Mouse (Mus musculus): ENCODE results near the gene Myo18b. TPM values are rescaled to one million over a fixed set of nuclear protein-coding genes. Genes with fewer than 3 reads are reported as not detected.

The Myo18b gene
- polyA plus RNA-seq, 1 experiment from 2014 or later = 0.69 TPM

DNA sequence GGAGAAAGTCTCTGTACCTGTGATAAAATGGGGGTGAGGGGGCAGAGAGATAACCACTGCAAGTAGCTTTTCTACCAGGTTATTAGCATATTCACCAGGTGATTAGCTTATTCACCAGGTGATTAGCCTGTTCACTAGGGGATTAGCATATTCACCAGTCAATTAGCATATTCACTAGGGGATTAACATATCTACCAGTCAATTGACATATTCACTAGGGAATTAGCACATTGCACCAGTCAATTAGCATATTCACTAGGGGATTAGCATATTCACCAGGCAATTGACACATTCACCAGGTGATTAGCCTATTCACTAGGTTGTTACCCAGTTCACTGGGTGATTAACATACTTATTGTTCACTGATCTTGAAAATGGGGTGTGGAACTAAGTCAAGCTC, 186.3 kb downstream of the Myo18b start:
- Histone ChIP-seq H3K4me1 (ENCODE audit: control insufficient read depth, insufficient read depth, low read length) (no peaks in the 10 kb centered on the region), H3K27ac (ENCODE audit: low read length) (no peak overlapping the region), H3K27me3 (ENCODE audit: control insufficient read depth, insufficient read depth, low read length) (no peaks in the 10 kb centered on the region), H3K4me3 (ENCODE audit: low read depth, low read length) (no peak overlapping the region), H3K9ac (replicated peaks; ENCODE audit: low read depth, low read length) (no peak overlapping the region), H3K4me2 (replicated peaks; ENCODE audit: low read depth, low read length) (no peak overlapping the region), H3K36me3 (ENCODE audit: control insufficient read depth, insufficient read depth, low read length) (no peaks in the 10 kb centered on the region), H3K9me3 (ENCODE audit: control insufficient read depth, low read depth, low read length) (no peaks in the 10 kb centered on the region)
- no peak for ATAC-seq (ENCODE audit: insufficient number of reproducible peaks, insufficient read depth, low FRiP score, low read depth)

GRCm38 (mm10) chr5:112708441-112708840, 187.7 kb downstream of the Myo18b start:
- no peak overlapping the region for H3K4me3 ChIP-seq (ENCODE audit: low read depth, low read length)
- no peaks in the 10 kb centered on the region for H3K36me3 ChIP-seq (ENCODE audit: control insufficient read depth, insufficient read depth, low read length)
- H3K9me3 ChIP-seq (ENCODE audit: control insufficient read depth, low read depth, low read length) = no peaks in the 10 kb centered on the region
- no peak overlapping the region for H3K9ac ChIP-seq (replicated peaks; ENCODE audit: low read depth, low read length)
- no peaks in the 10 kb centered on the region for H3K4me1 ChIP-seq (ENCODE audit: control insufficient read depth, insufficient read depth, low read length)
- no peak for ATAC-seq (ENCODE audit: insufficient number of reproducible peaks, insufficient read depth, low FRiP score, low read depth)
- no peak overlapping the region for H3K27ac ChIP-seq (ENCODE audit: low read length)
- H3K27me3 ChIP-seq (ENCODE audit: control insufficient read depth, insufficient read depth, low read length) = no peaks in the 10 kb centered on the region
- no peak overlapping the region for H3K4me2 ChIP-seq (replicated peaks; ENCODE audit: low read depth, low read length)

- Histone ChIP-seq H3K4me1 (ENCODE audit: control insufficient read depth, insufficient read depth, low read length) (no peaks in the 10 kb centered on the region), H3K36me3 (ENCODE audit: control insufficient read depth, insufficient read depth, low read length) (no peaks in the 10 kb centered on the region), H3K9me3 (ENCODE audit: control insufficient read depth, low read depth, low read length) (no peaks in the 10 kb centered on the region), H3K9ac (replicated peaks; ENCODE audit: low read depth, low read length) (no peak overlapping the region), H3K27me3 (ENCODE audit: control insufficient read depth, insufficient read depth, low read length) (no peaks in the 10 kb centered on the region), H3K4me2 (replicated peaks; ENCODE audit: low read depth, low read length) (no peak overlapping the region), H3K27ac (ENCODE audit: low read length) (no peak overlapping the region), H3K4me3 (ENCODE audit: low read depth, low read length) (no peak overlapping the region)
- WGBS = 88% methylated on average over 2 of the region's 2 CpGs
- ATAC-seq (ENCODE audit: insufficient number of reproducible peaks, insufficient read depth, low FRiP score, low read depth) = no peak
Observed at GRCm38 (mm10) chr5:112707478-112707877, 188.7 kb downstream of the Myo18b start.

DNA sequence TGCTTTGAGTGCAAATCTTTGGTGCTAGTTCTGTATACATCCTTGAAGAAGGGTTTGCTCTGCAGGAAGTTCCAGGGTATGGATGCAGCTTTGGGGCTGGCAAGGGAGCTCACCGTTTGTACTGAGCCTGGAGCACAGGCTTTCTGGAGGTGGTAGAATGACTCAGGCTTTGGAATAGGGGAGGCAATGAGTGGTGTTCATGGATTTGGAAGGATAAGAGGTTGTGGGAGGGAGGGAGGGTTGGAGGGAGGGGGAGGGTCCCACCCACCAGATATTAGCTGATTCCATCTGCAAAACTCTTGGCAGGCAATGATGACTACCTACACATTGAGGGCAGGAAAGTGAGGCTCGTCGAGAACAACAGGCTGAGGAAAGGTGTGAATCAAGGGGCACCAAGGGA, 195.4 kb downstream of the Myo18b start:
- no peaks in the 10 kb centered on the region for H3K4me1 ChIP-seq (ENCODE audit: control insufficient read depth, insufficient read depth, low read length)
- H3K36me3 ChIP-seq (ENCODE audit: control insufficient read depth, insufficient read depth, low read length) = no peaks in the 10 kb centered on the region
- no peak overlapping the region for H3K4me3 ChIP-seq (ENCODE audit: low read depth, low read length)
- no peak overlapping the region for H3K9ac ChIP-seq (replicated peaks; ENCODE audit: low read depth, low read length)
- H3K4me2 ChIP-seq (replicated peaks; ENCODE audit: low read depth, low read length) = no peak overlapping the region
- 61% methylated on average over 3 of the region's 3 CpGs for WGBS
- H3K27ac ChIP-seq (ENCODE audit: low read length) = no peak overlapping the region
- ATAC-seq (ENCODE audit: insufficient number of reproducible peaks, insufficient read depth, low FRiP score, low read depth) = no peak
- H3K27me3 ChIP-seq (ENCODE audit: control insufficient read depth, insufficient read depth, low read length) = no peaks in the 10 kb centered on the region
- no peaks in the 10 kb centered on the region for H3K9me3 ChIP-seq (ENCODE audit: control insufficient read depth, low read depth, low read length)

- H3K4me1 ChIP-seq (ENCODE audit: control insufficient read depth, insufficient read depth, low read length) = no peaks in the 10 kb centered on the region
- H3K36me3 ChIP-seq (ENCODE audit: control insufficient read depth, insufficient read depth, low read length) = no peaks in the 10 kb centered on the region
- ATAC-seq (ENCODE audit: insufficient number of reproducible peaks, insufficient read depth, low FRiP score, low read depth) = no peak
- WGBS = 75% methylated on average over 4 of the region's 4 CpGs
- no peaks in the 10 kb centered on the region for H3K27me3 ChIP-seq (ENCODE audit: control insufficient read depth, insufficient read depth, low read length)
- H3K27ac ChIP-seq (ENCODE audit: low read length) = no peak overlapping the region
- no peak overlapping the region for H3K4me2 ChIP-seq (replicated peaks; ENCODE audit: low read depth, low read length)
- no peak overlapping the region for H3K4me3 ChIP-seq (ENCODE audit: low read depth, low read length)
- no peak overlapping the region for H3K9ac ChIP-seq (replicated peaks; ENCODE audit: low read depth, low read length)
- H3K9me3 ChIP-seq (ENCODE audit: control insufficient read depth, low read depth, low read length) = no peaks in the 10 kb centered on the region
Observed at GRCm38 (mm10) chr5:112696683-112697082, 199.5 kb downstream of the Myo18b start.

GRCm38 (mm10) chr5:112695254-112695711, 200.9 kb downstream of the Myo18b start:
- no peaks in the 10 kb centered on the region for H3K36me3 ChIP-seq (ENCODE audit: control insufficient read depth, insufficient read depth, low read length)
- H3K27ac ChIP-seq (ENCODE audit: low read length) = no peak overlapping the region
- H3K4me3 ChIP-seq (ENCODE audit: low read depth, low read length) = no peak overlapping the region
- 49% methylated on average over 7 of the region's 7 CpGs for whole genome bisulfite sequencing
- H3K9ac ChIP-seq (replicated peaks; ENCODE audit: low read depth, low read length) = no peak overlapping the region
- no peaks in the 10 kb centered on the region for H3K4me1 ChIP-seq (ENCODE audit: control insufficient read depth, insufficient read depth, low read length)
- H3K27me3 ChIP-seq (ENCODE audit: control insufficient read depth, insufficient read depth, low read length) = no peaks in the 10 kb centered on the region
- no peaks in the 10 kb centered on the region for H3K9me3 ChIP-seq (ENCODE audit: control insufficient read depth, low read depth, low read length)
- ATAC-seq (ENCODE audit: insufficient number of reproducible peaks, insufficient read depth, low FRiP score, low read depth) = no peak
- no peak overlapping the region for H3K4me2 ChIP-seq (replicated peaks; ENCODE audit: low read depth, low read length)

GRCm38 (mm10) chr5:112693286-112693849, 202.8 kb downstream of the Myo18b start:
- Histone ChIP-seq H3K4me1 (ENCODE audit: control insufficient read depth, insufficient read depth, low read length) (no peaks in the 10 kb centered on the region), H3K4me2 (replicated peaks; ENCODE audit: low read depth, low read length) (no peak overlapping the region), H3K4me3 (ENCODE audit: low read depth, low read length) (no peak overlapping the region), H3K9me3 (ENCODE audit: control insufficient read depth, low read depth, low read length) (no peaks in the 10 kb centered on the region), H3K36me3 (ENCODE audit: control insufficient read depth, insufficient read depth, low read length) (no peaks in the 10 kb centered on the region), H3K27ac (ENCODE audit: low read length) (no peak overlapping the region), H3K27me3 (ENCODE audit: control insufficient read depth, insufficient read depth, low read length) (no peaks in the 10 kb centered on the region), H3K9ac (replicated peaks; ENCODE audit: low read depth, low read length) (no peak overlapping the region)
- no peak for ATAC-seq (ENCODE audit: insufficient number of reproducible peaks, insufficient read depth, low FRiP score, low read depth)
- WGBS = 79% methylated on average over 18 of the region's 18 CpGs

DNA sequence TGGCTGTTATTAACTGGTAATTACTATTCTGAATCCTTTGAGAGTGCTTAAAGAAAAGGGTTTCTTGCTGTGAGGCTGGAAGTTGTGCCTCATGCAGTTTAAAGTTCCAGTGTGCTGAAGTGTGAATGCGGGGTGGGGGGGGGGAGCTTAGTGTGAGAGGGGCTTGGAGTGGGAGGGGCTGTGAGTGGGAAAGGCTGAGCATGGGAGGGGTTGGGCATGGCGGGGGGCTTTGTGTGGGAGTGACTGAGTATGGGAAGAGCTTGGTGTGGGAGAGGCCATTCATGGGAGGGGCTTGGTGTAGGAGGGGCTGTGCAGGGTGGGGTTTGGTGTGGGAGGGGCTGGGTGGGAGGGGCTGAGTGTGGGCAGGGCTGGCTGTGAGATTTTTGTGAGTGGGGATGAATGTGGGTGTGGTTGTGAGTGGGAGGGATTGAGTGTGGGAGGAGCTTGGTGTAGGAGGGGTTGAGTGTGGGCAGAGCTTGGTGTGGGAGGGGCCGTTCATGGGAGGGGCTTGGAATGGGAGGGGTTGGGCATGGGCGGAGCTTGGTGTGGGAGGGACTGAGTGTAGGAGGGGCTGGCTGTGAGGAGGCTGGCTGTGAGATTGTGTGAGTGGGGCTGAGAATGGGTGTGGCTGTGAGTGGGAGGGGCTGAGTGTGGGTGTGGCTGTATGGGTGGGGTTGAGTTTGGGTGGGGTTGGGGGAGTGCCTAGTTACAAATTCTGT, 208.9 kb downstream of the Myo18b start:
- H3K4me3 ChIP-seq (ENCODE audit: low read depth, low read length) = no peak overlapping the region
- H3K9me3 ChIP-seq (ENCODE audit: control insufficient read depth, low read depth, low read length) = no peaks in the 10 kb centered on the region
- WGBS = 64% methylated on average over 4 of the region's 4 CpGs

More for the DNA sequence above, 208.9 kb downstream of the Myo18b start:
- H3K9ac ChIP-seq (replicated peaks; ENCODE audit: low read depth, low read length) = no peak overlapping the region
- no peak overlapping the region for H3K4me2 ChIP-seq (replicated peaks; ENCODE audit: low read depth, low read length)
- no peaks in the 10 kb centered on the region for H3K27me3 ChIP-seq (ENCODE audit: control insufficient read depth, insufficient read depth, low read length)
- H3K27ac ChIP-seq (ENCODE audit: low read length) = no peak overlapping the region
- H3K4me1 ChIP-seq (ENCODE audit: control insufficient read depth, insufficient read depth, low read length) = no peaks in the 10 kb centered on the region
- ATAC-seq (ENCODE audit: insufficient number of reproducible peaks, insufficient read depth, low FRiP score, low read depth) = no peak
- no peaks in the 10 kb centered on the region for H3K36me3 ChIP-seq (ENCODE audit: control insufficient read depth, insufficient read depth, low read length)
